Mouse (Mus musculus) liver, adult 2 months (tissue): Measurements from ENCODE around the gene Tgfa.
A peak's percentile ranks its signal among the peaks of the same experiment; 100 is the strongest.

Source experiments
- CTCF ChIP-seq: fragments of 200-500 bp; IDR thresholded peaks from 2 replicates; pipeline ENCODE4 v1.5.1; 2011; ENCODE audit warnings: low read depth, low read length, control low read depth
- POLR2A ChIP-seq: fragments of 200-500 bp; IDR thresholded peaks from 2 replicates; pipeline ENCODE4 v1.6.1; 2011; ENCODE audit warnings: low read length, control low read depth; ENCODE audit not compliant: insufficient read depth; ENCODE audit errors: extremely low read depth

- TF ChIP-seq CTCF (peak; percentile 74), POLR2A (no peak)
Observed at GRCm38 (mm10) chr6:86193879-86194278, 1.1 kb upstream of the Tgfa start.
